Mouse (Mus musculus) left cerebral cortex, postnatal 4 days (tissue): ENCODE measurements around the gene Tbrg1. TPM values are rescaled to one million over a fixed set of nuclear protein-coding genes. Genes with fewer than 3 reads are reported as not detected.

Source experiments
- total RNA-seq, 2 experiments: library from RNA; stranded (reverse); gene quantifications; 2 replicates each; pipeline ENCODE4 v1.2.3; 2021

Gene Tbrg1
- total RNA-seq, 2 experiments from 2014 or later, result 57.0 to 60.5 TPM

Other genes with a start within 250 kb of the Tbrg1 start
- 1 to 10 TPM; 6.1 to 6.6 TPM for gene Robo3, start 224.1 kb downstream of the Tbrg1 start, total RNA-seq
- 10 to 100 TPM; 45.4 to 56.0 TPM for gene Msantd2, start 168.0 kb downstream of the Tbrg1 start, total RNA-seq
- 10 to 100 TPM; 30.8 to 30.9 TPM for gene Esam, start 129.2 kb downstream of the Tbrg1 start, total RNA-seq
- 1 to 10 TPM; 3.4 TPM for gene Vsig2, start 118.1 kb downstream of the Tbrg1 start, total RNA-seq
- 100 to 1,000 TPM; 616 to 622 TPM for gene Nrgn, start 104.4 kb downstream of the Tbrg1 start, total RNA-seq
- gene Siae, start 101.6 kb downstream of the Tbrg1 start, total RNA-seq, result 10 to 100 TPM; 10.5 to 11.1 TPM
- 1 to 10 TPM; 1.3 to 1.6 TPM for gene Spa17, start 43.6 kb downstream of the Tbrg1 start, total RNA-seq
- gene Panx3, start 11.9 kb upstream of the Tbrg1 start, total RNA-seq, result not detected
- not detected for gene Olfr160, start 58.9 kb upstream of the Tbrg1 start, total RNA-seq
- not detected for gene Olfr874, start 87.8 kb upstream of the Tbrg1 start, total RNA-seq
- gene Olfr875, start 114.5 kb upstream of the Tbrg1 start, total RNA-seq, result not detected
- gene Olfr876, start 145.7 kb upstream of the Tbrg1 start, total RNA-seq, result not detected
- not detected for gene Olfr877, start 197.0 kb upstream of the Tbrg1 start, total RNA-seq
- gene Olfr145, start 239.4 kb upstream of the Tbrg1 start, total RNA-seq, result not detected